Mouse (Mus musculus): ENCODE measurements at regions not wholly inside any gene's neighbourhood (a gene's known extent, or its start where the extent isn't known, plus 50 kb on each side); places are given as distances from the start of the nearest gene placed in this dataset.

GRCm38 (mm10) chr16:52746186-52746585 lies 292.3 kb upstream of the Alcam start:
- DNase-seq (ENCODE audit: low spot score in 2 of 2) = no peak

- DNase-seq (ENCODE audit: low spot score in 2 of 2) = no peak
Observed at GRCm38 (mm10) chr16:52744720-52745119, 290.8 kb upstream of the Alcam start.

DNA sequence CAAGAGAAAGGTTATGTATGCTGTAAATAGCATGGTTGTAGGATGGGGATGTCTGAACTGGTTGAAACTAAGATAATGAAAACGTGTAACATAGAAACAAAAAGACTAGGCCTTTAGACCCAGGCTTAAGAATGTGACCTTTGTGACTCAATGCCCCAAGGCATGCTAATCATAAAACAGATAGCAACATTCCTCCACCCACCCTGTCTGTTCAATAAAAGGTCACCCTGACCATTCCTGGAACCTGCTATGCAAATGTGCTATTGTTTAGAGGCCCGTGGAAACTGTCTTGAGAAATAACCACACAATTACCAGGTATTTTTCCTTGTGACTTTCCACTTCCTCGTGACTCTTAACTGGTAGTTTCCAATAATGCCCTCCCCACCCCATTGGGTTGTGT lies 288.3 kb upstream of the Alcam start:
- no peak for DNase-seq (ENCODE audit: low spot score in 2 of 2)

DNA sequence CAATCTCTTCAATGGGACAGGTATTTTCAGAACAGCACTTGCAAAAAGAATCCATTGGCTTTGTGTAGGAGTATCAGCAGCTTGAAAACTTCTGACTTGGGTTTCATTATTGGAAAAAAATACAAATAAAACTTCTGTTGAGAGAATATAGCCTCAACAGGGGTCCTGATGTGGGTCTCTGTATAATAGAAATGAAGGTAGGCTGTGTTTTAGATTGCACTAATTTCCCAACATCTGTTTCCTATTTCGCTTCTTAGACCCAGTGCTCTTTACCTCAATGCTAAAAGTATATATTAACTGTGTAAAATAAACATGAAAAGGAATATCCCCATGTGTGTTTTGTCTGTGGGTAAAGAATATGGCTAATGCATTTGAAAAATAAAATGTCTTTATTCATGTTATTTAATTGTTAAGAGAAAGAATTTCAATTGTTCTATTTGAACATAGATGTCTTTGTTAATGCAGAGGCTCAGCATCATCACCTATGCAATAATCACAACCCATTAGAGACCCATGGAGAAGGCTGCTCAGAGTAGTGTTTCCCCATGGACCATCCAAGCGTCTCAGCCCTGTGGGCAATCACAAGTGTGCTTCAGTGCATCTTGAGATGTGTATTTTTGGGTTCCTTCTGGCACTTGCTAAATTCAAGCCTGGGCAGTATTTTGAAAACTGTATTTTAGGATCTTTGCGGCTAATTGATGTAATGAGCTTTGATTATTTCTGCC lies 272.4 kb upstream of the Alcam start:
- no peak for DNase-seq (ENCODE audit: low spot score in 2 of 2)

DNA sequence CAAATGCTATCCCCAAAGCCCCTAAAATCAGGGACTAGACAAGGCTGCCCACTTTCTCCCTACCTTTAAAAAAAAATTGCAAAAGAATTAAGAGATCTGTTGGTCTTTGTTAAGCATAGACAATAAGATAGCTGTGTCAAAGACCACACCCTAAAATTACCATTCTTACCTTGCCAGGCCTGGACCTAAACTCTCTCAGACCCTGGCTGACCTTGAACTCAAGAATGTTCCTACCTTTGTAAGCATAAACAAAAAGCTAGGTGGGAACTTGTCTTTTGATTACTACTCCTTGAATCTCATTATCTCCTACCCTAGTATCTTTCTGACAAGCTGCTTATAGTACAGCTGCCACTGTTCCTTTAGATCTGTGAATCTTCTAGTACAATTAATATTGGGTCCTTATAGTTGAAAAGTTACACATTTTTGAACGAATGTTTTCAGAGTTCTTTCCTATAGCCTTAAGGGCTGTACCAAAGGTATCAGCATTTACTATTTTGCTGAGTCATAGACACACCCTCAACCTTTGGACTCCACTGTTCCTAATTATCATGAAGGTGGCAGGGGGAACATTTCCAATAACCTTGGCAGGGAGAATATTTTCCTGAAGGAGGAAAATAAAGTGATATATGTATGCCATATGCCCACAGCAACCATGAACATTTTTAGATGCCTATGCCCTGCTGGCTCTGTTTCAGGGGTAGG lies 264.5 kb upstream of the Alcam start:
- no peak for DNase-seq (ENCODE audit: low spot score in 2 of 2)

GRCm38 (mm10) chr16:52690272-52690671 lies 236.4 kb upstream of the Alcam start:
- no peak for DNase-seq (ENCODE audit: low spot score in 2 of 2)

DNA sequence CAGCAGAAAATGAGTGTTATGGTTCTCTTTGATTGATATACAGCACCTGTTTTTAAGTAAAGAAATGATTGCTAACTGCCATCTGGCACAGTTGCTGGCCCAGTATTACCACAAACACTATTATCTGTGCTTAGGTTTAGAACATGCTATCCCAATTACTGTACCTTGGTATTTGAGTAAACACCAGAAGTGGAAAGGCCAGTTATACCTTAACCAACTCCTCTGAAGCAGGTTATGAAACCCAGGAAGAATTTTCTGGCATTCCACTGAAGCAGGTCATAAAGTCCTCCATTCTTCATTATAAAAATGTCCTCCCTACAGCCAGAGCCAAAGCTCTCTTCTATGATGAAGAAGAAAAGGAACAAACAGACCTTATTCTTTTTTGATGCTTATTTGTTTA lies 201.0 kb upstream of the Alcam start:
- no peak for DNase-seq (ENCODE audit: low spot score in 2 of 2)
